Mouse (Mus musculus): ENCODE measurements around the gene Gnat1. TPM values are rescaled to one million over a fixed set of nuclear protein-coding genes. Genes with fewer than 3 reads are reported as not detected.

Gnat1 gene
- polyA plus RNA-seq, 1 experiment from 2014 or later, result 2.2 TPM

DNA sequence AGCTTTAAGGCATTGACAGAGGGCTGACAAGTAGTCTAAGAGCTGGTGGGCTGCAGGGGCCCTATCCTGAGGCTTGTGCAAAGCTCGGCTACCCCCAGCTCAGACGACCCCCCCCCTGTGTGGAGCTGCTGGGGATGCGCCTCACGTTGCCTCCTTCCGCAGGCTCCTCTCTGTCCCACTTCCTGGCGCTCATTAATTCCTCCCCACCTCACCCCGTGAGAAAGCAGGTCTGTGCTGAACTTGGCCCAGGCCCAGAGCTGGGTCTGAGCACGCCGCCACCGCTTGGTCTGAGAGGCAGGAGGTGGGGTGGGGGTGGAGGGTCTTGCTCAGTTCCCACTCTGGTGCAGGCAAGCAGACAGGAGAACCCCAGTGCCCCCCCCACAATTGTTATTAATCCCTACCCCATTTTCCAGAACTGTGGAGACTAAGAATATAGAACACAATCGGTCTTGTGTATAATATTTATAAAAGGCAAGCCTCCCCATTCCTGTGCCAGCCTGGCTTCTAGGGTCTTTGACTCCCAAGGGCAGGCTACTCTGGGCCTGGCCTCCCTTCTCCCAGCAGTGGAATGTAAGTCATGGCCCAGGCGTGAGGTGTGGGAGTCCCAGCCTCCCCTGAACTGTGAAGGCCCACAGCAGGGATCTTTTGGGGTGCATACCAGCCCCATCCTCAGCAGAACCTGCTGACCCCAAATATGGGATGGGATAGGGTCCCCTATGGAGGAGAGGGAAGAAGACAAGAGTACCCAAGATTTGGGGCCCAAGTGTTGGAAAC, 28.6 kb downstream of the Gnat1 start:
- POLR2A ChIA-PET, result no interaction called here
- ATAC-seq, result no peak

DNA sequence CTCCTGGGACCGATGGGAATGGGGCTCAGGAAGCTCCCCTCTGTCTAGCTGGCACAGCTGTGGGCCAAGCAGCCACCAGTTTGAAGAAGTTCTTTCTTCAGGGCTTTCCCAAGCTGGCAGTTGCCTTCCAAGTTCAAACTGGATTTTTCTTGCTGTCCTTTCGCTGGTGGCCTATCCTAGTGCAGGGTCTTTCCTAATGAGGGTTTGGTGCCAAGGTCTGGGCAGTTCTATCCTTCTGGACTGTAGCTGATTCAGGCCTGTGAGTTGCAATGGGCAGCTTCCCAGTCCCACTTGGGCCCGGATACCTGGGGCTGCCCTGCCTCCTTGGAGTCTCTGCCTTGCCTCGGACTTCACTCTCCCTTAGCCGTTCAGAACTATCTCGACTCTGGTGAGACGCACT, 29.3 kb downstream of the Gnat1 start:
- no peak for ATAC-seq
- in situ Hi-C loops (cut with MboI; ENCODE audit: low pct_unique_long_range_greater_than_20kb), result no loop called here
- no peak for DNase-seq (ENCODE audit: low read depth, low spot score)
- H3K27me3 ChIP-seq, result no peaks in the 10 kb centered on the region
- no peak for TF ChIP-seq CTCF (IDR thresholded peaks at IDR 0.05)
- ChIA-PET POLR2A (no interaction called here), CTCF (interaction anchor here (1.0 to 1.1 kb wide), 2 partner anchors 26 to 88 kb away, joined by 3 read pairs; no protein-coding TSS in a partner anchor)

More for the DNA sequence above, 28.6 kb downstream of the Gnat1 start:
- H3K27me3 ChIP-seq, result no peaks in the 10 kb centered on the region
- in situ Hi-C loops (cut with MboI; ENCODE audit: low pct_unique_long_range_greater_than_20kb), result no loop called here
- no peak for TF ChIP-seq CTCF (IDR thresholded peaks at IDR 0.05)
- no peak for DNase-seq (ENCODE audit: low read depth, low spot score)
- CTCF ChIA-PET, result interaction anchor here (1.0 to 1.1 kb wide), 2 partner anchors 25 to 87 kb away, joined by 3 read pairs; no protein-coding TSS in a partner anchor

DNA sequence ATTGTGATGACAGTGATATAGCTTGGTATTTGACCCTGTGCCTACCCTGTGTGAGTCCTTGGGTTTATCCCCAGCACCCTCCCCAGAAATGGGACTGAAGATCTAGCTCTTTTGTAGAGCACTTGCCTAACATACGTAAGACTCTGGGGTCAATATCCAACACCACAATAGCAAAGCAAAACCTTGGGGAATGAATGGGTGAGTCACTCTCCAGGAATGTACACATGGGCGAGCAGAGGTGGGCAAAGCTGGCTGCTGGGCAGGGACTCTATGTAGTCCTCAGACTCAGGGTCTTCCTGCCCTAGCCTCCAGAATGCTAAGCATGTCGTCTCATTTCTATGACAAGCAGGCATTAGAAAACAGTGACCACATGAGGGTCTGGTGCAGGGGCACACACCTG, 30.7 kb downstream of the Gnat1 start:
- H3K27me3 ChIP-seq, result no peaks in the 10 kb centered on the region
- POLR2A ChIA-PET, result interaction anchor here (0.6 kb wide), 1 partner anchor 89 kb away, joined by 3 read pairs; no protein-coding TSS in a partner anchor
- no peak for TF ChIP-seq CTCF (IDR thresholded peaks at IDR 0.05)
- DNase-seq (ENCODE audit: low read depth, low spot score) (no peak), ATAC-seq (no peak)
- in situ Hi-C loops (cut with MboI; ENCODE audit: low pct_unique_long_range_greater_than_20kb), result no loop called here
- CTCF ChIA-PET, result interaction anchor here (1.0 to 1.3 kb wide), 3 partner anchors 17 to 89 kb away, joined by 3 to 5 read pairs (median 4); no protein-coding TSS in a partner anchor

DNA sequence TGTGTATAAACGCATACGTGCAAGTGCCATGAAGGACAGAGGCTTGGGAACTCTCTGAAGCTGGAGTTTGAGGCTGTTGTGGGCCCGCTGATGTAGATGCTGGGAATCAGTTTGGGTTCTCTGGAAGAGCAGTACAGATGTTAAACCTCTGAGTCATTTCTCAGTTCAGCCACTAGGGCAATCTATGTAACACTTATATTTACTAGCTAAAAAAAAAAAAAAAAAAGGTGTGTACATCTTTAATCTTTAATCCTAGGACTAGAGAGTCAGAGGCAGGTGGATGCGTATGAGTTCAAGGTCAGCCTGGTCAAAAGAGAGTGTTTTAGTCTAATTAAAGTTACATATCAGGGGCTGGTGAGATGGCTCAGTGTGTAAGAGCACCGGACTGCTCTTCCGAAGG, 32.5 kb downstream of the Gnat1 start:
- ChIA-PET POLR2A (interaction anchor here (3.2 kb wide), 1 partner anchor 30 kb away, joined by 13 read pairs; no protein-coding TSS in a partner anchor), CTCF (interaction anchor here (1.0 to 5.0 kb wide), 14 partner anchors 10 to 97 kb away, joined by 3 to 61 read pairs (median 8); partner anchors contain the start of genes Gnat1 and Slc38a3)
- in situ Hi-C loops (cut with MboI; ENCODE audit: low pct_unique_long_range_greater_than_20kb), result no loop called here
- no peak for DNase-seq (ENCODE audit: low read depth, low spot score)
- no peak for TF ChIP-seq CTCF (IDR thresholded peaks at IDR 0.05)
- no peaks in the 10 kb centered on the region for H3K27me3 ChIP-seq
- ATAC-seq, result no peak

DNA sequence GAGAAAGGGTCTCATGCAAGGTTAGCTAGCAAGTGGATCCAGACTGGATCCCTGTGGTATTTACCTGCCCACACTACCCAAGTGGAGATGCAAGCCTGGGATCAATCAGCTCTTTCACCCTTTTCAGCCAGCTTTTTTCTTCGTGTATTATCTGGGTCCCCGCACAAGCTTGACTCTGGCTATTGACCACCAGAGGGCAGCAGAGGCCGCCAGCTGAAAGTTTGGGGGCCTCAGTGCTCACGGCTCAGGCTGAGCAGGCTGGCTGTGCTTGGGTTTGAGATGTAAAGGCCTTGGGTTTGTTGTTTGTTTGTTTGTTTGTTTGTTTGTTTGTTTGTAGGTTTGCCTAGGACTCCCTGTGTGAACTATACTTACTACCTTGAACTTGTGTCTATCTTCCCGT, 33.9 kb downstream of the Gnat1 start:
- H3K27me3 ChIP-seq, result no peaks in the 10 kb centered on the region
- DNase-seq (ENCODE audit: low read depth, low spot score) (no peak), ATAC-seq (peak; percentile 34)
- peak; percentile 95 for TF ChIP-seq CTCF (IDR thresholded peaks at IDR 0.05)
- in situ Hi-C loops (cut with MboI; ENCODE audit: low pct_unique_long_range_greater_than_20kb), result no loop called here
- CTCF ChIA-PET, result interaction anchor here (0.7 to 8.7 kb wide), 37 partner anchors 8 to 210 kb away, joined by 3 to 91 read pairs (median 7); partner anchors contain the start of genes Gnai2, Gnat1, Hyal3 and Sema3b
- POLR2A ChIA-PET, result interaction anchor here (1.2 to 3.2 kb wide), 2 partner anchors 31 to 45 kb away, joined by 6 to 13 read pairs; no protein-coding TSS in a partner anchor

DNA sequence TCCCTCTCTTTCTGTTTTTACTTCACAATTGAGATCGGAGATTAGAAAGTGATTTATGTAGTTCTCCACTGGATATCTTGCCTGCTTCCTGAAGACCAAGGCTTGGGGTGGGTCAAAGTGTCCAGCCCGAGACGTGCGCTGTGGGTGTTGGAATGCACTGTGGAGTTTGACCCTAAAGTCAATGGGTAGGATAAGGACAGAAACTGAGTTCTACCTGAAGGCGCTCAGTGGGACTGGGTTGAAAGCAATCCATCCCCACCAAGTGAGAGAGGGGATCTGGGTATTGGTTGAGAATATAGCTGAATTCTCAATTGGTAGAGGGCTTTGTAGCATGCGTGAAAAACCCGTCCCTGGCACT, 34.4 kb downstream of the Gnat1 start:
- no peak for ATAC-seq
- ChIA-PET POLR2A (interaction anchor here (1.0 to 3.2 kb wide), 5 partner anchors 10 to 80 kb away, joined by 3 to 13 read pairs (median 6); partner anchors contain the start of gene Gnai2), CTCF (interaction anchor here (0.7 to 8.7 kb wide), 34 partner anchors 9 to 210 kb away, joined by 3 to 91 read pairs (median 8); partner anchors contain the start of genes Gnai2, Gnat1, Hyal3 and Sema3b)
- DNase-seq (ENCODE audit: low read depth, low spot score), result no peak
- no peak for TF ChIP-seq CTCF (IDR thresholded peaks at IDR 0.05)
- in situ Hi-C loops (cut with MboI; ENCODE audit: low pct_unique_long_range_greater_than_20kb), result no loop called here
- no peaks in the 10 kb centered on the region for H3K27me3 ChIP-seq

DNA sequence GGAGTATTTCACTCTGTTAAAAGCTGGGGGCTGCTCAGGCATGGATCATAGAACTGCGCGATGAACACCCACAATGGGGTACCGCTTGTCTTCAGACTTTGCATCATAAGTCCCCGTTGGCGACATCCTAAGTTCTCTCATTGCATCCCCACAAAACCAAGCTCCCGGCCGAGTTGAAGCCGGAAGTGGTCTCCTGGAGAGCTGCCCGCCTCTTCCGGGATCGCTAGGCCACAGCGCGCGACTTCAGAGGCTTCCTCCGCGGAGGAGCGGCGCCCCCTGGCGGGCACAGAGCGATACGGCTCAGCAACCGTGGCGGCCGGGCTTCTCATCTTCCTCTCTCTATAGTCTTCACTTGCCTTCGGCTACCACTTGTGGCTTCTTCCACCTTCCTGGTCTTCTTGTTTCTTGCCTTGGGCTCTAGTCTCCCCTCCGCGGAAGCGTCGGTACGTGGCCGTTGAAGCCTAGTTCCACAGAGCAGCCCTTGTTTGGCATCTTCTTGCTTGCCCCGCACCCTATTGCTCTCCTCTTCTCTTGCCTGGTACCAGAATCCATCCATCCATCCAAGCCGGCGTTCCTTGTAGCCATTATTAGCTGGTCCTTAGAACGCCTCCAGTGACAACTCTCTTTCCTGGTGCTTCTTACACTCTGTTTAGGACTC, 34.9 kb downstream of the Gnat1 start:
- TF ChIP-seq CTCF (IDR thresholded peaks at IDR 0.05), result peak; percentile 99
- no peaks in the 10 kb centered on the region for H3K27me3 ChIP-seq
- POLR2A ChIA-PET, result interaction anchor here (0.8 to 3.2 kb wide), 6 partner anchors 9 to 79 kb away, joined by 3 to 13 read pairs (median 5); partner anchors contain the start of gene Gnai2
- DNase-seq (ENCODE audit: low read depth, low spot score) (no peak), ATAC-seq (peak; percentile 68)
- in situ Hi-C loops (cut with MboI; ENCODE audit: low pct_unique_long_range_greater_than_20kb), result loop anchor here (5.0 kb wide), 3 partner anchors 33 to 93 kb away; partner anchors contain the start of genes Gnat1 and Sema3b
- CTCF ChIA-PET, result interaction anchor here (0.8 to 8.7 kb wide), 32 partner anchors 9 to 104 kb away, joined by 3 to 91 read pairs (median 8); partner anchors contain the start of genes Gnai2, Gnat1, Hyal3 and Sema3b

DNA sequence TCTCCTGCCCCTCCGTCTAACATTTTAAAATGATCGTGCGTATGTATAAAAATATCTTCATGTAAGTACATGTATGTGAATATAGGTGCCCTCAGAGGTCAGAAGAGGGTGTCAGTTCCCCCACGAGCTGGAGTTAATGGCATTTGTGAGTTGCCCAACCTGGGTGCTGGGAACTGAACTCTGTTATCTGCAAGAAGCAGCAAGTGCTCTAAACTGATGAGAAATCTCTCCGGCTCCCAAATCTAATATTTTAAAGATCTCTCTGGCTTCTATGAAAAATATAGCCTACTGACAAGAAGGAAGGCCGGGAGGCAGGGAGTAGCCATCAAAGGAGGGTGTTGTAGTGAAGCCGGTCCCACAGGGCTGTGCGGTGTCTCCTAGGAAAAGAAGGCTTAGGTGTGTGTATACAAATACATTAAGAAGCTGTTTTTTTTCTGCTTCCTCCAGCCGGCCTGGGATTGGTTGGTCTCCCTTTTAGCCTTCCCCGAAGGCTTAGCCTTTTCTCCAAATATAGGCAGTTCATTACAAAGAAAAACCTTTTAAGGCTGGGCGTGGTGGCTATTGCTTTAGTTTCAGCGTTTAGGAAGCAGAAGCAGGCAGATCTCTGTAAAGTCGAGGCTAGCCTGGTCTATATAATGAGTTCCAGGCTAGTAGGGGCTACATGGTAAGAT, 35.8 kb downstream of the Gnat1 start:
- ChIA-PET POLR2A (interaction anchor here (0.8 to 3.2 kb wide), 4 partner anchors 8 to 34 kb away, joined by 3 to 13 read pairs (median 6); partner anchors contain the start of gene Gnai2), CTCF (interaction anchor here (0.7 to 8.7 kb wide), 19 partner anchors 8 to 105 kb away, joined by 3 to 91 read pairs (median 9); partner anchors contain the start of genes Gnai2, Hyal3 and Sema3b)
- no peak for DNase-seq (ENCODE audit: low read depth, low spot score)
- no peak for TF ChIP-seq CTCF (IDR thresholded peaks at IDR 0.05)
- H3K27me3 ChIP-seq, result no peaks in the 10 kb centered on the region
- in situ Hi-C loops (cut with MboI; ENCODE audit: low pct_unique_long_range_greater_than_20kb), result loop anchor here (5.0 kb wide), 3 partner anchors 34 to 94 kb away; partner anchors contain the start of genes Gnat1 and Sema3b
- no peak for ATAC-seq

DNA sequence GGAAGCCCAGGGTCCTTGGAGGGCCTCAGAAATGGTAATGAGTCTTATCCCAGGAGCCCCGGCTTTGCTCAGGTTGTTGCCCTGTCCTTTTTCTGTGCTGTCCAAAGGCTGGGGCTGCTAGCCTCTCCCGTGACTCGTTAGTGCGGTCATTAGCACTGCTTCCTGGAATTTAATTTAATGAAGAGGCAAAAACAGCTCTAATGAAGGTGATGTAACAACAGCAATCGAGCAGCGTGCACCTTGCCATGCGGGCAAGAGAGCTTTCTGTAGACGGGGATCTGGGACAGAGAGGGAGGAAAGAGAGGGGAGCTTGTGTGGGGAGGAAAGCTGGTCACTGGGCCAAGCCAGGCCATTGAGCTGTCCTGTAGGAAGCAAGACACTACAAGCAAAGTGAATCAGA, 37.8 kb downstream of the Gnat1 start:
- DNase-seq (ENCODE audit: low read depth, low spot score), result no peak
- ChIA-PET POLR2A (interaction anchor here (0.9 kb wide), 1 partner anchor 73 kb away, joined by 3 read pairs; no protein-coding TSS in a partner anchor), CTCF (interaction anchor here (1.5 to 8.7 kb wide), 2 partner anchors 15 to 32 kb away, joined by 3 to 91 read pairs; partner anchors contain the start of gene Sema3b)
- in situ Hi-C loops (cut with MboI; ENCODE audit: low pct_unique_long_range_greater_than_20kb), result loop anchor here (5.0 kb wide), 3 partner anchors 34 to 96 kb away; partner anchors contain the start of genes Gnat1 and Sema3b
- ATAC-seq, result no peak
- no peaks in the 10 kb centered on the region for H3K27me3 ChIP-seq
- TF ChIP-seq CTCF (IDR thresholded peaks at IDR 0.05), result no peak

Measured in Patski (cell line).